Mouse (Mus musculus): ENCODE results near the gene Trim9.

DNA sequence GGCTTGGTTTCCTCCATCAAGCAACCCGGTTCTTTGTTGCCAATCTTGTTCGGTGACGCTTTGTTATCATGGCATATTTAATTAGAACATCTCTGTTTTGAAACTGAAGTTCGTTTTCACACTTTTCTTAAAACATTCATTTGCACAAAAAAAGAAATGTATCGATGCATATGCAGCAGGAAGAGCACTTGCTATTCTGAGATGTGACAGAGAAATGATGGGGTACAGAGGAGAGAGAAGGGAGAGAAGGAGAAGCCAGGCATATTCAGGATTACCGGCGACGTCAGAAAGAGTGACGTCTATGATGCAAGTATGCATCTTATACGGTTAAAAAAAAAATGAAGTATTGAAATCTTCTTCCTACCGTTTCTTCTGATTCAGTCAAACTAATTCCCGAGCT is 21.9 kb upstream of the Trim9 start:
- no peak for TF ChIP-seq POLR2A (IDR thresholded peaks at IDR 0.05; ENCODE audit: insufficient read depth, low read length)
- no peak for TF ChIP-seq EP300 (IDR thresholded peaks at IDR 0.05; ENCODE audit: insufficient read depth, low read depth, low read length)
